Mouse (Mus musculus): ENCODE results near the gene Kcnq1. TPM values are rescaled to one million over a fixed set of nuclear protein-coding genes. Genes with fewer than 3 reads are reported as not detected.

The Kcnq1 gene
- polyA plus RNA-seq, 1 experiment: 26.7 TPM

DNA sequence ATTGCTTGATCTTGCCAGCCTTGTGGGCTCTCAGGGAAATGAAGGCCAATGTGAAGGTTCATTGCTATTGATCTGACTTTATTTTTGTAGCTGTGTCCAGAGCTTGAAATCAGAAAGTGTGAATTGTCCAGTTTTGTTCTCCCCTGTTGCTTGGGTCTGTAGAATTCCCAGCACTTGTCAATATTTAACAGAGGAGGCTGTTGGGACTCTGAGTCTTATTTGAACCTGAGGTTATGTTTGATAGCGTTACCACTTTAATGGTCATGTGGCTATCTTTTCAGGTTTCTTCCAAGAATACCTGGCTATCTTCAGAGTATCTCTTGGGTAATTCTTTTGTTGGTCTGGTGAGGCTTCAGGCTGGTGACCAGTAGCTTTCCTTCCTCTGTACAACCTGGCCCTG is 201.8 kb downstream of the Kcnq1 start:
- TF ChIP-seq CTCF (IDR thresholded peaks at IDR 0.05; ENCODE audit: insufficient read depth, low read length): no peak
- no peak for TF ChIP-seq POLR2A (IDR thresholded peaks at IDR 0.05; ENCODE audit: borderline replicate concordance, extremely low read depth, low read depth, low read length)
- 100% methylated on average over 1 of the region's 1 CpGs for WGBS

DNA sequence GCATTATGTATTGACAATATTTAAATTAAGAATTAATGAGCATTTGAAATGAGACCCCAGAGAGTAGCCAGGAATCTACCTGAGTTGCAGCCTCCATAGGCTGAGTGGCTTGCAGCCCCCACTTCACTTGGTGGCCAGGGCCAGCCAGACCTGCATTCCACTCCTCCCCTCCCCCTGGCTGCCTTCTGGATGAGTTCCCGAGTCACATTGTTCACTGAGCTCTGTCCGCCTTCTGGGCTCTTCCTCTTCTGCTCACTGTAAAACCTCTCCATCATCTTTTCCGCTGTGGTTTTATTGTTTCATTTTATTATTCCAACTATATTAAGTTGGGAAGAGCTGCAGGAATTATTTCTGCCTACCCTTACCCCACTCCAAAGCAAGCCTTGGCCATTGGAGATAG is 204.1 kb downstream of the Kcnq1 start:
- TF ChIP-seq POLR2A (IDR thresholded peaks at IDR 0.05; ENCODE audit: borderline replicate concordance, extremely low read depth, low read depth, low read length) (no peak), CTCF (IDR thresholded peaks at IDR 0.05; ENCODE audit: insufficient read depth, low read length) (no peak)
- H3K4me1 ChIP-seq (ENCODE audit: control insufficient read depth, insufficient read depth, low read length): peaks cover 3% of the 10 kb centered on the region; the same call in 1 of the 2 replicates
- no peak overlapping the region for H3K4me3 ChIP-seq (replicated peaks; ENCODE audit: extremely low read depth, low read depth, low read length)
- no peak for DNase-seq
- WGBS: 51% methylated on average over 3 of the region's 3 CpGs

More for the DNA sequence above, 201.8 kb downstream of the Kcnq1 start:
- H3K4me1 ChIP-seq (ENCODE audit: control insufficient read depth, insufficient read depth, low read length): peaks cover 3% of the 10 kb centered on the region; the same call in 1 of the 2 replicates
- no peak overlapping the region for H3K4me3 ChIP-seq (replicated peaks; ENCODE audit: extremely low read depth, low read depth, low read length)
- DNase-seq: no peak

DNA sequence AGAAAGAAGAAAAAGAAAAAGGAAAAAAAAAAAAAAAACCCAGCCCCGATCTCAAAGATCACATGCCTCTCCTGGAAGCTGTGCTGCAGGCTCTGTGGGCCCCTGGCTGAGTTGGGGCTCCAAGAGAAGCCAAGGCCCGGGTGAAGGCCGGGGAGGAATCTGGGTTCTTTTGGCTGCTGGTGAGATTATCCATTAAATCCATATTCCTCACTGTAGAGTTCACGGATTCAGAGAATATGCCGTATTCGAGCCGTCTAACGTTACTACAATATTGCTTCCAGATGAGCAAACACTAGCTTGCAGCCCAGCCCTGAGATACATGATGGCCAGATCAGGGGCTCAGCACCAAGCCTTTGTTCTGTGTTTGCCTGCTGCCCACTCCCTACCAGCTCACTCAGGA is 204.7 kb downstream of the Kcnq1 start:
- TF ChIP-seq POLR2A (IDR thresholded peaks at IDR 0.05; ENCODE audit: borderline replicate concordance, extremely low read depth, low read depth, low read length): no peak
- no peak for TF ChIP-seq CTCF (IDR thresholded peaks at IDR 0.05; ENCODE audit: insufficient read depth, low read length)
- Histone ChIP-seq H3K4me1 (ENCODE audit: control insufficient read depth, insufficient read depth, low read length) (peaks cover 1% of the 10 kb centered on the region; the same call in 1 of the 2 replicates), H3K4me3 (replicated peaks; ENCODE audit: extremely low read depth, low read depth, low read length) (no peak overlapping the region)
- no peak for DNase-seq
- WGBS: 87% methylated on average over 8 of the region's 8 CpGs

DNA sequence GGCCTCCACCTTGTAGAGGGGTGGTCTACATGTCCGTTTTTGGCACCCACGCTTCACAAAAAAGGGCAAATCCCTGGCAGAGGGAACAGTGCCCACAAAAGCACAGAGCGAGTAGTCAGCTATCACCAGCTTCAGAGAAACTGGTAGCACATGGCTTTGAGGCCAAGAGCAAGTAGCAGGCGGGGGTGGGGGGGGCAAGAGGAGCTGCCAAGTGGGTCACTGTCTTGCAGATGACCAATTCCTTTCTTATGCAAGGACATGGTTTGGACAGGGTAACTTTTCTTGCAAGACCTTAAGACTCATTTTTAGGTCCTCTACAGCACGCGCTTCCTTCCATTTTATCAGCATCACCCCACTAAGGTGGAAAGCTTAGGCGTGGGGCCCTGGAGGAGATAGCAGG is 205.3 kb downstream of the Kcnq1 start:
- H3K4me1 ChIP-seq (ENCODE audit: control insufficient read depth, insufficient read depth, low read length): no peaks in the 10 kb centered on the region
- 86% methylated on average over 7 of the region's 7 CpGs for WGBS
- no peak overlapping the region for H3K4me3 ChIP-seq (replicated peaks; ENCODE audit: extremely low read depth, low read depth, low read length)
- TF ChIP-seq CTCF (IDR thresholded peaks at IDR 0.05; ENCODE audit: insufficient read depth, low read length) (no peak), POLR2A (IDR thresholded peaks at IDR 0.05; ENCODE audit: borderline replicate concordance, extremely low read depth, low read depth, low read length) (no peak)
- DNase-seq: no peak

DNA sequence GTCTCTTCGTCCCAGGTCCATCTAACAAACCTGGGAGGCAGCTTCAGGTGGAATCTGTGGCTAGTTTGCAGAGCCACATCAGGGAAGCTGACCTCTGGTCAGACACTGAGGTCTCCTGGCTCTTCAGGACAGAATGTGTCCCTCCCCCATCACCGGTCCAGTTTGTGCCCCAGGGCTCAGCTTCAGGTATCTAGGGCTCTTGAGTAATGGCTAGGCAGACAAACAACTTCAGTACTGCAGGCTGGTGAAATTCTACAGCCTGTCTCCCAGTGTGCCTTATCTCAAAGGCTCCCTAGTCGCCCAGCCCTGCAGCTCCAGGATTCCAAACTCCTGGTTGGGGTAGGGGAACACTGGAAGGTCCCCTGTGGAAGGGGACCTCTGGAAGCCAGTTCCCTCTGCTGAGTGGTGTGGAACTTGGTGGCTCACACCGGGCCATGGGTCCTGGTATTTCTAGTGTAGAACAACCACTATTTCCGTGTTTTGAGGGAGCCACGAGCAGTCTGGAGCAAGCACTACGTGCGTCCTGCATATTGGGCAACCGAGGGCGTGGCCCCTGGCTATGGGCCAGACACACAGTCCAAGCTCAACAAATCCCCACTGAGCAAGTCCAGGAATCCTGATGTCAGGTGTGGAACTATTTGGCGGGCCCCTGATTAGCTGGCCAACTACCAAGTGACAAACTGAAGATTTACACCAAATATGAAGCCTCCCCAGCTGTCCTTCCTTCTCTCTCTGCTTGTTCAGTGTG is 207.6 kb downstream of the Kcnq1 start:
- WGBS: 28% methylated on average over 11 of the region's 11 CpGs
- no peak overlapping the region for H3K4me3 ChIP-seq (replicated peaks; ENCODE audit: extremely low read depth, low read depth, low read length)
- peak; percentile 89 for DNase-seq
- no peak for TF ChIP-seq CTCF (IDR thresholded peaks at IDR 0.05; ENCODE audit: insufficient read depth, low read length)
- TF ChIP-seq POLR2A (IDR thresholded peaks at IDR 0.05; ENCODE audit: borderline replicate concordance, extremely low read depth, low read depth, low read length): no peak
- no peaks in the 10 kb centered on the region for H3K4me1 ChIP-seq (ENCODE audit: control insufficient read depth, insufficient read depth, low read length)

DNA sequence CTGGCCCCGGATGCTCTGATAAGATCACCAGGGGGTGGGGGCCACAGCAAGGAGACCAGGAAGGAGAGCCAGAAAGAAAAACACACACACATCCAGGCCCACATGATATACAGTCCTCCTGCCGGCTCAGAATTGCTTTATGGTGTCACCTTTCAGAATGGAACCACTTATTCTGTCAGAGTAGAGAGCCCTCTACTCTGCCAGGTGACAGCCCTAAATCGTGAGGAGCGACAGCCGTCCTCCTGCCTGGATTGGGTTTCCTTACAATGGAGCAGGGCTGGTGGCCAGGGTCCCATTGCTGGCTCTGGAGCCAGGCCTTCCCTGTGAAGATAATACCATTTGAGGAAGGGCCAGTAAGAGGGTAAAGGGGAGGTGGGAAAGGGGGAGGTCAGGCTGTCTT is 212.3 kb downstream of the Kcnq1 start:
- WGBS: 75% methylated on average over 5 of the region's 5 CpGs
- TF ChIP-seq POLR2A (IDR thresholded peaks at IDR 0.05; ENCODE audit: borderline replicate concordance, extremely low read depth, low read depth, low read length) (no peak), CTCF (IDR thresholded peaks at IDR 0.05; ENCODE audit: insufficient read depth, low read length) (no peak)

DNA sequence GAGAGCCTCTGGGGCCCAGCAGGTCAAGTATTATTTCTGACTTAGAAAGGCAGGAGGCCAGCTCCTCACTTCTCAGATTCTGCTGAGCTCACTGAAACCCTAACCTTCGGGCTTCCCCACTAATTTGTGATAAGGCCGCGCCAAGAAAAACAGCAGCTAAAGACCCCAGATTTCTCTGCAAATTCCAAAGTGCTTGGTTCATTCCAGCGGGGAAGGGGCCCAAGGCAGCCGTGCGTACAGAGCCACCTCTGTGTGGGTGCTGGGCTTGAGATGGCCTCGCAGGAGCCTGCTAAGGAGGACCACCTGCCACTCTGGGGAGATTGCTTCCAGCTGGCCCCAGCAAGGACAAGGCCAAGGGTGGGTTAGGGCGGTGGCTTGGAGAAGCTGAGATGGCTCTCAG is 214.2 kb downstream of the Kcnq1 start:
- DNase-seq: no peak
- no peak overlapping the region for H3K4me3 ChIP-seq (replicated peaks; ENCODE audit: extremely low read depth, low read depth, low read length)
- 71% methylated on average over 8 of the region's 8 CpGs for WGBS
- H3K4me1 ChIP-seq (ENCODE audit: control insufficient read depth, insufficient read depth, low read length): no peaks in the 10 kb centered on the region
- TF ChIP-seq CTCF (IDR thresholded peaks at IDR 0.05; ENCODE audit: insufficient read depth, low read length) (no peak), POLR2A (IDR thresholded peaks at IDR 0.05; ENCODE audit: borderline replicate concordance, extremely low read depth, low read depth, low read length) (no peak)

More for the DNA sequence above, 212.3 kb downstream of the Kcnq1 start:
- Histone ChIP-seq H3K4me3 (replicated peaks; ENCODE audit: extremely low read depth, low read depth, low read length) (no peak overlapping the region), H3K4me1 (ENCODE audit: control insufficient read depth, insufficient read depth, low read length) (no peaks in the 10 kb centered on the region)
- DNase-seq: no peak

DNA sequence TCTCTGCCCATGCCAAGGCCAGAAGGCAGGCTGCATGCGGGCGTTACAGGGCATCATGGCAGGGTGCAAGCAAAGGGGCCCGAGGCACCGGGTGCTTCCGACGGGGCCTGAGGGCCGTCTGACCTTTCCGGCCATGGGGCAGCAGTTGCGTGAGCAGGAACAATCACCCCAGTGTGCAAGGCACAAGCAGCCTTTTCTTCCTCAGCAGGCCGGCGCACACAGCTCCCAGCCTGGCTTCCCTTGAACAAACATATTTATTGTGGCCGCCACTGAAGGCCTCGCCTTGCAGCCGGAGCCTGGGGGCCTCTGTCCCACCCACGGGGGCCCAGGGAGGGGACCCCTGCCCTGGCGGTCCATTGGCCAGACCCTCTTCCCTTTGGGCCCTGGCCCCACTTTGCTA is 218.9 kb downstream of the Kcnq1 start:
- TF ChIP-seq POLR2A (IDR thresholded peaks at IDR 0.05; ENCODE audit: borderline replicate concordance, extremely low read depth, low read depth, low read length) (no peak), CTCF (IDR thresholded peaks at IDR 0.05; ENCODE audit: insufficient read depth, low read length) (no peak)
- 82% methylated on average over 16 of the region's 16 CpGs for WGBS
- no peak overlapping the region for H3K4me3 ChIP-seq (replicated peaks; ENCODE audit: extremely low read depth, low read depth, low read length)
- H3K4me1 ChIP-seq (ENCODE audit: control insufficient read depth, insufficient read depth, low read length): no peaks in the 10 kb centered on the region
- DNase-seq: no peak

DNA sequence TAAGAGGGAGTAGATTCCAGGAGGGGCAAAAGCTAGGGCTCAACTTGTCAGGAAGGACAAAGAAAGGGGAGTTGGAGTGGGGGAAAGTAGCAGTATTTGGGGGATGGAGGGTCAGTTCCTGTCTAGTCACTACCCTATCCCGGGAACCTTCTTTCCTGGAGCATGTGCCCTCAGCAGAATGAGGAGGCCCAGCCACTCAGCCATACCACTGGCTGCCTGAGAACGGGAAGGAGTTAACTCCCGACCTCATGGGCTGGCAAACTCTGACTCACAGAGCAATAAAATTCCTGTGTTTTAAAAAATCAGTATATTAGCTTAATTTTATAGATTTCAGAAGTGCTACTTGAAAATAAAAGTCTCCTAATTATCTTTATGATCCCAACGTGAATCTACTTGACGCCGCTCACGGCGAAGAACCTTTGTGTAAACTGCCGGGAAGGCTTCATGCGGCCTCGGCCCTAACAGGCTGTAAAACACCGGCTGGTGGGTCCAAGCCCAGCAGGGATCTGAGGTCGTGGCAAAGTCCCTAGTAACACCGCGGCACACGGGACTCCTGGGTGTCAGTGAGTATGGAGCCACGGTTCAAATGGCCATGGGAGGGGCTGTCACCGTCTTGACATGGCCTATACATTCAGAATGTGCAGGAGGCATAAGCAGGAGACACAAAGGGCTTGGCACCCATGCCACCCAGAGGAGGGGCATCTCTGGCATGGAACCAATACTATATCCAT is 222.2 kb downstream of the Kcnq1 start:
- DNase-seq: no peak
- Histone ChIP-seq H3K4me3 (replicated peaks; ENCODE audit: extremely low read depth, low read depth, low read length) (no peak overlapping the region), H3K4me1 (ENCODE audit: control insufficient read depth, insufficient read depth, low read length) (no peaks in the 10 kb centered on the region; the same call in 1 of the 2 replicates)
- WGBS: 87% methylated on average over 18 of the region's 18 CpGs
- TF ChIP-seq CTCF (IDR thresholded peaks at IDR 0.05; ENCODE audit: insufficient read depth, low read length) (no peak), POLR2A (IDR thresholded peaks at IDR 0.05; ENCODE audit: borderline replicate concordance, extremely low read depth, low read depth, low read length) (no peak)
